Mouse (Mus musculus): ENCODE data around the gene Wnt10b.

DNA sequence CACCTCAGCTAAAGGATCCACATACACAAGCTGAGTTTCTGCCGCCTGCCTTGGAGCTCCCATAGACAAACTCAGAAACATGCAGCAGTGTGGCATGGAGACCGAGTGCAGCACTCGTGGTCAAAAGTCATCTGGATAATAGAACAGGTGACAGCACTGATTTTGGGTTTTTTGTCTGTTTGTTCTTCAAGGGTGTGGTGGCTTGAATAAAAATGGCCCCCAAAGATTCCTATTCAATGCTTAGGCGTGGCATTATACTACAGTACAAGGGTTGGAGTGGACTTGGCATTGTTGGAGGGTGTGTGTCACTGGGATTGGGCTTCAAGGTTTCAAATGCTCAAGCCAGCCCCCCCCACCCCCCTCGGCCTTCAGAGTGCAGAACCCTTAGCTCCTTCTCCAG is 44.2 kb upstream of the Wnt10b start:
- no peak for TF ChIP-seq POLR2A (IDR thresholded peaks at IDR 0.05; ENCODE audit: borderline replicate concordance, extremely low read depth, low read depth, low read length)
- no peak for TF ChIP-seq CTCF (IDR thresholded peaks at IDR 0.05; ENCODE audit: insufficient read depth, low read length)
